Mouse (Mus musculus) MEL (cell line): Measurements from ENCODE around the gene Clec4a1.

Source experiments
- CHD2 ChIP-seq: IDR thresholded peaks from 2 replicates; pipeline ENCODE4 v1.6.1; 2011; ENCODE audit warnings: low read length, improper control_type of control experiment
- CTCF ChIP-seq, 3 experiments: IDR thresholded peaks in 2 of 3; conservative IDR thresholded peaks in 1 of 3; 2 replicates each; pipeline ENCODE4 v1.5.1; 2011 to 2012; ENCODE audit warnings: low read length in 3 of 3, low read depth in 2 of 3, mild to moderate bottlenecking in 2 of 3, improper control_type of control experiment in 1 of 3, inconsistent platforms in 1 of 3, mixed read lengths in 1 of 3, moderate library complexity in 1 of 3; ENCODE audit not compliant: control insufficient read depth in 1 of 3, insufficient read depth in 1 of 3, poor library complexity in 1 of 3, severe bottlenecking in 1 of 3
- ELF1 ChIP-seq: IDR thresholded peaks from 2 replicates; pipeline ENCODE4 v1.6.1; 2014; ENCODE audit warnings: low read depth, mild to moderate bottlenecking, inconsistent platforms, low read length, improper control_type of control experiment, moderate library complexity
- EP300 ChIP-seq, 2 experiments: IDR thresholded peaks; 2 replicates each; pipeline ENCODE4 v1.6.1; 2011; ENCODE audit warnings: improper control_type of control experiment in 2 of 2, low read length in 2 of 2, low read depth in 1 of 2, mild to moderate bottlenecking in 1 of 2
- GATA1 ChIP-seq: IDR thresholded peaks from 2 replicates; pipeline ENCODE4 v1.6.1; 2011; ENCODE audit warnings: low read depth, low read length, improper control_type of control experiment
- POLR2A ChIP-seq, 2 experiments: IDR thresholded peaks; 2 replicates each; pipeline ENCODE4 v1.6.1; 2011 to 2012; ENCODE audit warnings: low read length in 2 of 2, mild to moderate bottlenecking in 2 of 2, control low read depth in 1 of 2, improper control_type of control experiment in 1 of 2, low read depth in 1 of 2, moderate library complexity in 1 of 2; ENCODE audit not compliant: control insufficient read depth in 1 of 2, insufficient read depth in 1 of 2, poor library complexity in 1 of 2
- POLR2AphosphoS5 ChIP-seq: IDR thresholded peaks from 2 replicates; pipeline ENCODE4 v1.6.1; 2012; ENCODE audit warnings: low read depth, borderline replicate concordance, mild to moderate bottlenecking, inconsistent platforms, low read length, moderate library complexity, mixed read lengths

DNA sequence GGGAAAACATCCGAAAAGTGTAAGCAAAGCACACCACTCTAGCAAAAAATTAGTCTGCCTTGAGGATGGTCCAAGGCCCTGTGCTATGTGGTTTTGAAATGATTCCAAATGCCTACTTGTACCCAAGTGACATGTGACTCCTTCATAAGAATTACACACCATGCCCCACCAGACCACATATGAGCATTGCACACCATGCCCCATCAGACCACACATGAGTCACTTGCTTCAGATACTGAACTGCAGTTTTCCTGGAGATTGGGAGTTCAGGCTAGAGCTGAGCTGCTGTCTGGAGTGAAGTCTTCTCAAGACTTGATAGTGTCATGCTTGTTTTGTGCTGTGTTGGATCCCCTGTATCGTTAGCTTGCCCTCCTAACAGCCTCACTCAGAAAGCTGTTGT is 32.0 kb upstream of the Clec4a1 start:
- no peak for TF ChIP-seq POLR2A (IDR thresholded peaks at IDR 0.05; ENCODE audit: control insufficient read depth in 1 of 2, insufficient read depth in 1 of 2, low read depth in 1 of 2, low read length in 2 of 2, poor library complexity in 1 of 2)
- no peak for TF ChIP-seq EP300 (IDR thresholded peaks at IDR 0.05; ENCODE audit: low read depth in 1 of 2, low read length in 2 of 2)
- no peak for TF ChIP-seq CTCF (IDR thresholded peaks at IDR 0.05 in 2 of 3, conservative IDR thresholded peaks at IDR 0.05 in 1 of 3; ENCODE audit: control insufficient read depth in 1 of 3, insufficient read depth in 1 of 3, low read depth in 2 of 3, low read length in 3 of 3, poor library complexity in 1 of 3, severe bottlenecking in 1 of 3)
- no peak for TF ChIP-seq ELF1
- TF ChIP-seq CHD2: no peak
- no peak for TF ChIP-seq GATA1
- TF ChIP-seq POLR2AphosphoS5: no peak
